Mouse (Mus musculus): ENCODE measurements around the gene Pofut1.
A peak's percentile ranks its signal among the peaks of the same experiment; 100 is the strongest.

The Pofut1 gene

GRCm38 (mm10) chr2:153241250-153242014, at the start of gene Pofut1, which contains the start of gene Plagl2:
Gene Pofut1, plus strand, starts transcription at chr2:153241533.
Gene Plagl2, minus strand, starts transcription at chr2:153241426.
- peak; percentile 89 for DNase-seq

GRCm38 (mm10) chr2:153194255-153194654, 47.1 kb upstream of the Pofut1 start:
- no peak for DNase-seq

GRCm38 (mm10) chr2:153198485-153198884, 42.8 kb upstream of the Pofut1 start:
- no peak for DNase-seq

GRCm38 (mm10) chr2:153199114-153199513, 42.2 kb upstream of the Pofut1 start:
- no peak for DNase-seq

- no peak for DNase-seq
Observed at GRCm38 (mm10) chr2:153202766-153203165, 38.6 kb upstream of the Pofut1 start.

- no peak for DNase-seq
Observed at GRCm38 (mm10) chr2:153208149-153208548, 33.2 kb upstream of the Pofut1 start.

GRCm38 (mm10) chr2:153209286-153209685, 32.0 kb upstream of the Pofut1 start:
- DNase-seq: no peak

GRCm38 (mm10) chr2:153211451-153211850, 29.9 kb upstream of the Pofut1 start:
- no peak for DNase-seq

GRCm38 (mm10) chr2:153213351-153213750, 28.0 kb upstream of the Pofut1 start:
- DNase-seq: no peak

GRCm38 (mm10) chr2:153214771-153215259, 26.5 kb upstream of the Pofut1 start:
- DNase-seq: no peak

- no peak for DNase-seq
Observed at GRCm38 (mm10) chr2:153215421-153215820, 25.9 kb upstream of the Pofut1 start.

GRCm38 (mm10) chr2:153217826-153218340, 23.4 kb upstream of the Pofut1 start:
- DNase-seq: no peak

GRCm38 (mm10) chr2:153218516-153218915, 22.8 kb upstream of the Pofut1 start:
- no peak for DNase-seq

- no peak for DNase-seq
Observed at GRCm38 (mm10) chr2:153221620-153222019, 19.7 kb upstream of the Pofut1 start.

- no peak for DNase-seq
Observed at GRCm38 (mm10) chr2:153222130-153222529, 19.2 kb upstream of the Pofut1 start.

- no peak for DNase-seq
Observed at GRCm38 (mm10) chr2:153222566-153222965, 18.8 kb upstream of the Pofut1 start.

GRCm38 (mm10) chr2:153224946-153225594, 16.3 kb upstream of the Pofut1 start, which contains the start of gene Tspyl3:
Gene Tspyl3, minus strand, starts transcription at chr2:153225441.
- no peak for DNase-seq

- DNase-seq: no peak
Observed at GRCm38 (mm10) chr2:153225595-153225953, 15.8 kb upstream of the Pofut1 start.

- no peak for DNase-seq
Observed at GRCm38 (mm10) chr2:153227959-153228358, 13.4 kb upstream of the Pofut1 start.

- peak; percentile 33 for DNase-seq
Observed at GRCm38 (mm10) chr2:153228523-153228922, 12.8 kb upstream of the Pofut1 start.

- no peak for DNase-seq
Observed at GRCm38 (mm10) chr2:153237193-153237592, 4.1 kb upstream of the Pofut1 start.

GRCm38 (mm10) chr2:153237891-153238290, 3.4 kb upstream of the Pofut1 start:
- no peak for DNase-seq

GRCm38 (mm10) chr2:153238406-153238805, 2.9 kb upstream of the Pofut1 start:
- DNase-seq: no peak
